Mouse (Mus musculus): ENCODE results near the gene Nkapd1. TPM values are rescaled to one million over a fixed set of nuclear protein-coding genes. Genes with fewer than 3 reads are reported as not detected.
"Not testable (repeated sequence)": the region's sequence is repeated elsewhere in the genome, so short reads cannot be mapped to it uniquely, and the experiment has no call there.

The Nkapd1 gene
- polyA plus RNA-seq, 1 experiment, result 1.6 TPM

GRCm38 (mm10) chr9:50658391-50658790, 41.1 kb upstream of the Nkapd1 start:
- TF ChIP-seq CTCF (IDR thresholded peaks at IDR 0.05; ENCODE audit: extremely low read depth, insufficient read length, insufficient replicate concordance, low read depth, low read length), result no peak
- no peak for TF ChIP-seq POLR2A (IDR thresholded peaks at IDR 0.05; ENCODE audit: low read depth, low read length)
- H3K4me3 ChIP-seq (ENCODE audit: low read depth, low read length), result no peak overlapping the region
- no peaks in the 10 kb centered on the region for H3K4me1 ChIP-seq (ENCODE audit: control insufficient read depth, insufficient read depth, insufficient read length, low read length)
- H3K36me3 ChIP-seq (ENCODE audit: control insufficient read depth, insufficient read depth, low read length), result peaks cover 11% of the 10 kb centered on the region
- 0 out of 2 replicates have a peak, but pooled peaks cover under 1% of the 10 kb centered on the region for H3K27me3 ChIP-seq (ENCODE audit: control insufficient read depth, insufficient read depth, low read length)
- H3K27ac ChIP-seq (ENCODE audit: insufficient read depth, low read depth, low read length), result no peak overlapping the region
- WGBS, result 17% methylated on average over 5 of the region's 5 CpGs

- H3K4me1 ChIP-seq (ENCODE audit: control insufficient read depth, insufficient read depth, insufficient read length, low read length), result no peaks in the 10 kb centered on the region
- no peaks in the 10 kb centered on the region for H3K27me3 ChIP-seq (ENCODE audit: control insufficient read depth, insufficient read depth, low read length)
- no peak overlapping the region for H3K27ac ChIP-seq (ENCODE audit: insufficient read depth, low read depth, low read length)
- TF ChIP-seq POLR2A (IDR thresholded peaks at IDR 0.05; ENCODE audit: low read depth, low read length), result no peak
- TF ChIP-seq CTCF (IDR thresholded peaks at IDR 0.05; ENCODE audit: extremely low read depth, insufficient read length, insufficient replicate concordance, low read depth, low read length), result no peak
- peaks cover 47% of the 10 kb centered on the region for H3K36me3 ChIP-seq (ENCODE audit: control insufficient read depth, insufficient read depth, low read length)
- WGBS, result 89% methylated on average over 10 of the region's 10 CpGs
- no peak overlapping the region for H3K4me3 ChIP-seq (ENCODE audit: low read depth, low read length)
Observed at GRCm38 (mm10) chr9:50650503-50650902, 33.2 kb upstream of the Nkapd1 start.

GRCm38 (mm10) chr9:50646826-50647370, 29.6 kb upstream of the Nkapd1 start:
- H3K27ac ChIP-seq (ENCODE audit: insufficient read depth, low read depth, low read length), result no peak overlapping the region
- H3K36me3 ChIP-seq (ENCODE audit: control insufficient read depth, insufficient read depth, low read length), result peaks cover 59% of the 10 kb centered on the region
- 90% methylated on average over 10 of the region's 10 CpGs for WGBS
- no peaks in the 10 kb centered on the region for H3K27me3 ChIP-seq (ENCODE audit: control insufficient read depth, insufficient read depth, low read length)
- no peak overlapping the region for H3K4me3 ChIP-seq (ENCODE audit: low read depth, low read length)
- H3K4me1 ChIP-seq (ENCODE audit: control insufficient read depth, insufficient read depth, insufficient read length, low read length), result no peaks in the 10 kb centered on the region
- TF ChIP-seq POLR2A (IDR thresholded peaks at IDR 0.05; ENCODE audit: low read depth, low read length), result no peak
- TF ChIP-seq CTCF (IDR thresholded peaks at IDR 0.05; ENCODE audit: extremely low read depth, insufficient read length, insufficient replicate concordance, low read depth, low read length), result no peak

GRCm38 (mm10) chr9:50634270-50634669, 17.0 kb upstream of the Nkapd1 start:
- TF ChIP-seq CTCF (IDR thresholded peaks at IDR 0.05; ENCODE audit: extremely low read depth, insufficient read length, insufficient replicate concordance, low read depth, low read length) (no peak), POLR2A (IDR thresholded peaks at IDR 0.05; ENCODE audit: low read depth, low read length) (no peak)
- H3K36me3 ChIP-seq (ENCODE audit: control insufficient read depth, insufficient read depth, low read length), result peaks cover 20% of the 10 kb centered on the region
- no peak overlapping the region for H3K27ac ChIP-seq (ENCODE audit: insufficient read depth, low read depth, low read length)
- 0 out of 2 replicates have a peak, but pooled peaks cover 2% of the 10 kb centered on the region for H3K4me1 ChIP-seq (ENCODE audit: control insufficient read depth, insufficient read depth, insufficient read length, low read length)
- no peak overlapping the region for H3K4me3 ChIP-seq (ENCODE audit: low read depth, low read length)
- WGBS, result 96% methylated on average over 11 of the region's 11 CpGs
- no peaks in the 10 kb centered on the region for H3K27me3 ChIP-seq (ENCODE audit: control insufficient read depth, insufficient read depth, low read length)

- Histone ChIP-seq H3K36me3 (ENCODE audit: control insufficient read depth, insufficient read depth, low read length) (peaks cover 16% of the 10 kb centered on the region), H3K4me3 (ENCODE audit: low read depth, low read length) (no peak overlapping the region), H3K27ac (ENCODE audit: insufficient read depth, low read depth, low read length) (no peak overlapping the region), H3K27me3 (ENCODE audit: control insufficient read depth, insufficient read depth, low read length) (no peaks in the 10 kb centered on the region), H3K4me1 (ENCODE audit: control insufficient read depth, insufficient read depth, insufficient read length, low read length) (0 out of 2 replicates have a peak, but pooled peaks cover 2% of the 10 kb centered on the region)
- 71% methylated on average over 2 of the region's 2 CpGs for WGBS
- TF ChIP-seq CTCF (IDR thresholded peaks at IDR 0.05; ENCODE audit: extremely low read depth, insufficient read length, insufficient replicate concordance, low read depth, low read length) (peak; percentile 37; the same call in 1 of the 2 replicates), POLR2A (IDR thresholded peaks at IDR 0.05; ENCODE audit: low read depth, low read length) (no peak)
Observed at GRCm38 (mm10) chr9:50633059-50633458, 15.8 kb upstream of the Nkapd1 start.

- 0 out of 2 replicates have a peak, but pooled peaks cover 2% of the 10 kb centered on the region for H3K4me1 ChIP-seq (ENCODE audit: control insufficient read depth, insufficient read depth, insufficient read length, low read length)
- TF ChIP-seq CTCF (IDR thresholded peaks at IDR 0.05; ENCODE audit: extremely low read depth, insufficient read length, insufficient replicate concordance, low read depth, low read length), result no peak
- H3K4me3 ChIP-seq (ENCODE audit: low read depth, low read length), result no peak overlapping the region
- WGBS, result 44% methylated on average over 6 of the region's 6 CpGs
- no peak overlapping the region for H3K27ac ChIP-seq (ENCODE audit: insufficient read depth, low read depth, low read length)
- peaks cover 10% of the 10 kb centered on the region for H3K36me3 ChIP-seq (ENCODE audit: control insufficient read depth, insufficient read depth, low read length)
- H3K27me3 ChIP-seq (ENCODE audit: control insufficient read depth, insufficient read depth, low read length), result no peaks in the 10 kb centered on the region
Observed at GRCm38 (mm10) chr9:50632016-50632688, 14.9 kb upstream of the Nkapd1 start.

GRCm38 (mm10) chr9:50630903-50631302, 13.6 kb upstream of the Nkapd1 start:
- not testable (repeated sequence) for H3K27me3 ChIP-seq (ENCODE audit: control insufficient read depth, insufficient read depth, low read length); H3K4me1 ChIP-seq (ENCODE audit: control insufficient read depth, insufficient read depth, insufficient read length, low read length); H3K4me3 ChIP-seq (ENCODE audit: low read depth, low read length); H3K27ac ChIP-seq (ENCODE audit: insufficient read depth, low read depth, low read length); H3K36me3 ChIP-seq (ENCODE audit: control insufficient read depth, insufficient read depth, low read length)
- 93% methylated on average over 6 of the region's 8 CpGs for WGBS

Measured in small intestine, adult 2 months (tissue).